Comparison of ENCODE assay signal across 9 mouse cellular contexts in the genomic region with DNA sequence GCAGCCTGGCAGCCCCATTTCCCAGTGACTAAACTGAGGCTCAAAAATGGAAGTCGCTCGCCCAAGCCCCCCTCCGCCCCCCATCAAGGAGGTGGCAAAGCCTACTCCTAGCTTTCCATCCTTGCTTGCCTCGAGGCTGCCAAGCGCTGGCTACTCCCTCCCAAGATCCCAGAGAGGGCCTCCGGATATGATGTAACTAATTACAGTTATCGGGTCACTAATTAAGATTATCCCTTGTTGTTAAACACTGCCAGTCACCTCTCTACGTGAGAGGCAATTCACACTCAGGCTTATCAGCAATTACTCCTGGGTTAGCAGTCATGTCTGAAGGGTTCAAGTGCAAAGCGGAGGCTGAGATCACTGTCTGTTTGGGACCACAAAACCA. TPM values are rescaled to one million over a fixed set of nuclear protein-coding genes. Genes with fewer than 3 reads are reported as not detected.
DNase-seq lines count a peak whose midpoint lies in the region; ATAC-seq lines count a peak whose summit lies in the region.
"Had no signal": no experiment of that assay in that cellular context is flagged by ENCODE, and none has a peak within 500 bp of the region (broad histone marks: within the 10 kb centered on the region; RNA-seq: fewer than 3 reads in every experiment).

No protein-coding gene starts in this region.

- peak overlapping the region; percentile 93 for H3K27ac ChIP-seq in hindbrain, embryonic 11.5 days (ENCODE audit: low read depth, low read length)
- peak overlapping the region; percentile 95 for H3K27ac ChIP-seq in midbrain, embryonic 12.5 days (replicated peaks)

- no peaks in the 10 kb centered on the region for H3K9me3 ChIP-seq in hindbrain, embryonic 11.5 days (ENCODE audit: control insufficient read depth, low read length)
- no peaks in the 10 kb centered on the region for H3K9me3 ChIP-seq in midbrain, embryonic 12.5 days

- peak overlapping the region; percentile 56 for H3K4me2 ChIP-seq in hindbrain, embryonic 11.5 days (replicated peaks; ENCODE audit: low read depth, low read length)
- H3K4me2 ChIP-seq in midbrain, embryonic 12.5 days (replicated peaks), result peak overlapping the region; percentile 58

- ATAC-seq in hindbrain, embryonic 11.5 days (ENCODE audit: low FRiP score), result peak; percentile 3; the same call in 1 of the 2 replicates
- no peak for ATAC-seq in midbrain, embryonic 12.5 days (ENCODE audit: low FRiP score, low read depth)

- H3K27me3 ChIP-seq in hindbrain, embryonic 11.5 days (ENCODE audit: control insufficient read depth, insufficient read depth, low read length), result no peaks in the 10 kb centered on the region
- 0 out of 2 replicates have a peak, but pooled peaks cover 7% of the 10 kb centered on the region for H3K27me3 ChIP-seq in midbrain, embryonic 12.5 days

- peak overlapping the region; percentile 70 for H3K4me3 ChIP-seq in hindbrain, embryonic 11.5 days (ENCODE audit: low read depth, low read length)
- H3K4me3 ChIP-seq in midbrain, embryonic 12.5 days, result peak overlapping the region; percentile 80

- H3K36me3 ChIP-seq in hindbrain, embryonic 11.5 days (ENCODE audit: control insufficient read depth, insufficient read depth, low read length), result no peaks in the 10 kb centered on the region
- H3K36me3 ChIP-seq in midbrain, embryonic 12.5 days, result peaks cover 12% of the 10 kb centered on the region; the same call in 1 of the 2 replicates

- peak; percentile 40 for DNase-seq in embryo, embryonic 10.5 days (ENCODE audit: low spot score)
- no peak for DNase-seq in embryo, embryonic 10 days (ENCODE audit: low spot score)
- peak; percentile 29 for DNase-seq in brain, adult 2 months (ENCODE audit: low read depth, low spot score)
- no peak for DNase-seq in hindbrain, embryonic 11.5 days (ENCODE audit: low spot score)
- DNase-seq in cerebellum, adult 8-10 months, result no peak
- DNase-seq in adrenal gland, adult 8-10 months, result no peak
- no peak for DNase-seq in spleen, postnatal 10 days (ENCODE audit: low spot score in 2 of 2)
- DNase-seq: thymus, adult 2 months had no signal

- WGBS in hindbrain, embryonic 11.5 days, result 30% methylated on average over 9 of the region's 9 CpGs
- WGBS in midbrain, embryonic 12.5 days, result 23% methylated on average over 9 of the region's 9 CpGs

- H3K9ac ChIP-seq in hindbrain, embryonic 11.5 days (ENCODE audit: low read depth, low read length), result peak overlapping the region; percentile 98
- H3K9ac ChIP-seq in midbrain, embryonic 12.5 days (replicated peaks), result peak overlapping the region; percentile 94

- peaks cover 10% of the 10 kb centered on the region for H3K4me1 ChIP-seq in hindbrain, embryonic 11.5 days (replicated peaks; ENCODE audit: control insufficient read depth, insufficient read depth, low read length)
- H3K4me1 ChIP-seq in midbrain, embryonic 12.5 days, result peaks cover 48% of the 10 kb centered on the region

RNA-seq across cellular contexts. Expression of gene Arhgef10l, which starts 16.6 kb away (rescaled TPM):
- polyA plus RNA-seq in hindbrain, embryonic 11.5 days (2014; fragmentation: Nextera tagmentation; extraction: Ambion mirVana), result 13.8 and 14.5 TPM in 2 replicates
- polyA plus RNA-seq in midbrain, embryonic 12.5 days (2016; fragmentation: Nextera tagmentation; extraction: Ambion mirVana), result 34.2 and 36.5 TPM in 2 replicates
- 10 to 100 TPM; 13.3 to 46.3 (median 28.5) TPM for total RNA-seq in adrenal gland, adult 8-10 months (2022)

RNA-seq across cellular contexts. Expression of gene Rcc2, which starts 51.1 kb away (rescaled TPM):
- 44.3 and 59.6 TPM in 2 replicates for polyA plus RNA-seq in hindbrain, embryonic 11.5 days (2014; fragmentation: Nextera tagmentation; extraction: Ambion mirVana)
- polyA plus RNA-seq in midbrain, embryonic 12.5 days (2016; fragmentation: Nextera tagmentation; extraction: Ambion mirVana), result 72.2 and 75.5 TPM in 2 replicates
- 10 to 100 TPM; 71.0 to 87.5 (median 77.3) TPM for total RNA-seq in adrenal gland, adult 8-10 months (2022)

Comparison
In these comparisons a context has a peak if more than half of its experiments do, and no peak if none do; other contexts are left out.
1. DNase-seq: peak in embryo, embryonic 10.5 days (single experiment) and brain, adult 2 months (single experiment); none in embryo, embryonic 10 days (single experiment), hindbrain, embryonic 11.5 days (single experiment), cerebellum, adult 8-10 months (single experiment), adrenal gland, adult 8-10 months (single experiment) and spleen, postnatal 10 days (0 of 2).